Mouse (Mus musculus) urinary bladder, adult 2 months (tissue): Measurements from ENCODE around the gene Mybphl. TPM values are rescaled to one million over a fixed set of nuclear protein-coding genes. Genes with fewer than 3 reads are reported as not detected.

ENCODE experiments used
- DNase-seq: peaks from one replicate; pipeline ENCODE4 v3.0.0; 2022; ENCODE audit warnings: low spot score
- polyA plus RNA-seq: library from polyadenylated mRNA; depleted of rRNA; stranded (reverse); fragments of >200 nt; gene quantifications from 2 replicates; pipeline ENCODE4 v1.2.3, GENCODE M21; 2012

Mybphl gene
- polyA plus RNA-seq, 1 experiment: not detected

GRCm38 (mm10) chr3:108372274-108372673, 7.6 kb downstream of the Mybphl start:
- DNase-seq: no peak

DNA sequence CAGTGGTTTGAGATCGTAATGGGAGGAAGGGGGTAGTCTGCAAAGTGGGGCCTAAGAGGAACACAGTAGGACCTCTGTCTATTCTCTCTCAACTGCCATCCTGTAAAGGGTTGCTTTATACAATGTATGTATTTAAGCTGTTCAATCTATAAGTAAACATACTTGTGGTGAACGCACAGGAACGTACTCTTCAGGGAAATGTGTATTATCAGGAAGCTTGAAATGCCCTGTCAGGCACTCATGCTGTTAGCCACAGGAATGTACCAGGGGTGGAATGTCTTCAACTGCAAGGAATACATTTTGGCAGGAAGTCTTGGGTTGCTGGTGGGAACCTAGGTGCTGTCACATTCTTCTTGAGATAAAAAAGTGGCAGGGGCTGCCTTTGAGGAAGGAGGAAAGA, 8.0 kb downstream of the Mybphl start:
- DNase-seq: no peak

DNA sequence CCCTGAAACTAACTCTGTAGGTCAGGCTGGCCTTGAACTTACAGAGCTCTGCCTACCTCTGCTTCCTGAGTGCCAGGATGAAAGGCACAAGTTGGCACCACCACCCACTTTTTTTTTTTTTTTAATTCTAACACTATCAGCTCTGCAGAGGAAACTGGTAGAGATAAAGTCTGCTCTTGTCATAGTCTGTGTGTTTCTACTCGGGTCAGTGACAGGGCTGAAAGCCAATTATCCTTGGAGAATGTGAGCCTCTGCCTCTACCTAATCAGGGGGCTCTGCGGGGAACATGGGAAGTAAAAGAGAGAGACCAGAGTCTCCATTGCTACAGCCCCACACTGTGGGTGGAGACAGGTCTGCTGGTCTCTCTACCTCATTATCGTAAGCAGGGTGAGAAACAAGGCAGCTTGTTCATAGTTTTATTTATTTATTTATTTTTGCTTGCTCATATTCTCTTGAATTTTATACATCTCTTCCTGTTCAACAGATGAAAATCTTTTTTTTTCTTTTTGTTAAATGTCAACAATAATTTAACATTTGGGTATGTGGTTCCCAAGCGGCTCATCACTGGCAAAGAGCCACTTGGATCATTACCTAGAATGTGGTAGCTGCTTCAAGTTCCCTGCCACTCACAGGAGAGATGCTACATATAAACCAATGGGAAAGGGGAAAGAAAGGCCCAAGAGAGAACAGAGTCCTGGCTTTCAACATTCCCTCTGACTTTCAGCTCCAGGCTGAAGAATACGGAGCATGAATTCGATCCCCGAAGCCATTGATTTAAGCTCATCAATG, 14.4 kb downstream of the Mybphl start:
- no peak for DNase-seq

- no peak for DNase-seq
Measured at GRCm38 (mm10) chr3:108380695-108381094, 16.0 kb downstream of the Mybphl start.

- no peak for DNase-seq
Measured at GRCm38 (mm10) chr3:108381945-108382875, 17.5 kb downstream of the Mybphl start.

DNA sequence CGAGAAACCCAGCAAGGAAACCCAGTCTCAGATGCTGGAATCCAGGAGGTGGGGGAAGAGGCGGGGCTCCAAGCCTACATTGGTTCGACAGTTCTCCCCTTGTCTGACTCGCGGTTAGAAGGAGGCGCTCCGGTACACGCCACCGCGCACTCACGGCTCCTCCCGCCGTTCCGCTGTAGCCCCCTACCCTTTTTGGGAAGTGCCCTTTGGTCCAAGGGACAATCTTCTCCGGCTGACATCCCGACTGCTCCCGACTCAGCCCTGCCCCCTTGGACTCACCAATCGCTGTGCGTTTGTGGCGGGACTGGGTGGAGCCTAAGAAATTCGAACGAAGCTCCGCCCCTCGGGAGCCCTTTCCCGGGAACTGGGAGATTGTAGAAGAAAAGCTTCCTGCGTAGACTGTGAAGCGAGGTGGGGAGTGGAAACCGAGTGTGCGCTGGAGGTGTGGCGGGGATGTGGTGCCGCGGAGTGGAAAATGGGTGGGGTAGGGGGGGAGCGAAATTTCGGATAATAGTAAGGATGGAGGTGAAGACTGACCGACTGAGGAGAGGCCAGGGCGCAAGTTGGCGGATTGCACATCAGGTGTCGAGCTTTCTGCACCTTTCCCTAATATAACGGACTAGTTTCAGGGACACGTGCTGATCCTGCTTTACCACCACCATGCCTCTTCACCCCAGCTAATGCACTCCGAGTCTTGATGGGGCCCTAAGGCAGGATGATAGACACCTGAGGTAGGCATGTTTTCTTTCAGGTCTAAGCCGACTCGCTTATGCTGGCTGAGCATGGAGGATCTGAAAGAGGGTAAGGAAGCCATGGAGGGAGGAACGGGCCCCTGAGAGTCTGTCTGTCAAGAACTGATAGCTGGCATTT, 19.0 kb downstream of the Mybphl start, which contains the start of gene Psrc1:
TSS of gene Psrc1 (plus strand) at position 355 of the 870 bp plus-strand sequence.
- peak; percentile 62 for DNase-seq

DNA sequence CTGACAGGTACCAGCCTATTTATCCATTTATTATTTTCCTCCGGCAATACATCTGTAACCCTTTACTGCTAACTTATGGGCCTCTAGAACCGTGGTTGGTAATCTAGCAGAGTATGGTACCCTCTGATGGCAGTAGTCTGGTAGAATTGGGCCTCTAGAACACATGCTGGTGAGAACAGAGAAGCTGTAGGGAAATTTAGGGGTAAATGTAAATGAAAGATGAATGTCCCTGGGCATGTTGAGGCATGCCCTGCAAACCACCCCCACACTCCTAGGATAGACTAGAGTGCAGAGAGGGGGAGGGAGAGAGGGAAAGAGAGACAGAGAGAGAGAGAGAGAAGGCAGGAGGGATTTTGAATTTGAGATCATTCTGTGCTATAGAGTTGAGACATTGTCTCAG, 19.7 kb downstream of the Mybphl start:
- DNase-seq: no peak

GRCm38 (mm10) chr3:108386186-108386585, 21.5 kb downstream of the Mybphl start:
- no peak for DNase-seq

GRCm38 (mm10) chr3:108389111-108389545, 24.4 kb downstream of the Mybphl start:
- peak; percentile 90 for DNase-seq

- DNase-seq: no peak
Measured at GRCm38 (mm10) chr3:108392299-108392698, 27.6 kb downstream of the Mybphl start.

DNA sequence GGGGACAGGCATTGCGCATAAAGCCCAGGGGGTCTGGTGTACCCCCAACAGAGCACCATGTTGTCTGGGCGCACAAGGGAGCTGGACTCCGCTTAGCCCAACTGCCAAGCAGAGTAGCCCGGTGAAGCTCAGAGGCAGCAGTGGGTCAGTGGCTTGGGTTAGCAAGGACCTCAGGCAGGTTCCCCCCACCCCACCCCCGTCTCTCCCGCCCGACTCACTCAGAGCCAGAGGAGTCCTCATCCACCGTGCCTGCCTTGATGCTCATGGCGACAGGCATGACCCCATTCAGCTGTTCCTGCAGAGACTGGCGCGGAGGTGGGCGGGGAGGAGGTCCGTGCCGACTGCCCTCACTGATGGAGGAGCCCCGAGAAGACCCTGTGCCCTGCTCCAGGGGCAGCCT, 28.1 kb downstream of the Mybphl start:
- no peak for DNase-seq

GRCm38 (mm10) chr3:108398281-108398680, 33.6 kb downstream of the Mybphl start:
- no peak for DNase-seq

DNA sequence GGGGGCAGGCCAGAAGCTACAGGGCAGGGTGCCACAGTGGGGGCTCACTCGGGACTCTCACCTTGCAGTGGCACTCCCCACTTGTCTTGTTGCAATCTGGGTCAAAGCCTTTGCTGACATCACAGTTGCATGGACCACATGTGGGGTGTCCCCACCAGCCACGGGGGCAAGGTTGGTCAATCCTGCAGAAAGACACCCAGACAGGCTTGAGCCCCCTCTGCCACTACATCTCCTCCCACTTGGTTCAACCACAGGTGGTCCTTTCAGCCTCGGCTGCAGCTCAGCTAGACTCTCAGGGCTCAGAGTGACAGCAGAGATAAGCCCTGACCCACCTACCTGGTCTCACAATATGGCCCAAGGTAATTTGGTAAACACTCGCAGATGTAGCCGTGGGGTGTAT, 35.7 kb downstream of the Mybphl start:
- DNase-seq: no peak

DNA sequence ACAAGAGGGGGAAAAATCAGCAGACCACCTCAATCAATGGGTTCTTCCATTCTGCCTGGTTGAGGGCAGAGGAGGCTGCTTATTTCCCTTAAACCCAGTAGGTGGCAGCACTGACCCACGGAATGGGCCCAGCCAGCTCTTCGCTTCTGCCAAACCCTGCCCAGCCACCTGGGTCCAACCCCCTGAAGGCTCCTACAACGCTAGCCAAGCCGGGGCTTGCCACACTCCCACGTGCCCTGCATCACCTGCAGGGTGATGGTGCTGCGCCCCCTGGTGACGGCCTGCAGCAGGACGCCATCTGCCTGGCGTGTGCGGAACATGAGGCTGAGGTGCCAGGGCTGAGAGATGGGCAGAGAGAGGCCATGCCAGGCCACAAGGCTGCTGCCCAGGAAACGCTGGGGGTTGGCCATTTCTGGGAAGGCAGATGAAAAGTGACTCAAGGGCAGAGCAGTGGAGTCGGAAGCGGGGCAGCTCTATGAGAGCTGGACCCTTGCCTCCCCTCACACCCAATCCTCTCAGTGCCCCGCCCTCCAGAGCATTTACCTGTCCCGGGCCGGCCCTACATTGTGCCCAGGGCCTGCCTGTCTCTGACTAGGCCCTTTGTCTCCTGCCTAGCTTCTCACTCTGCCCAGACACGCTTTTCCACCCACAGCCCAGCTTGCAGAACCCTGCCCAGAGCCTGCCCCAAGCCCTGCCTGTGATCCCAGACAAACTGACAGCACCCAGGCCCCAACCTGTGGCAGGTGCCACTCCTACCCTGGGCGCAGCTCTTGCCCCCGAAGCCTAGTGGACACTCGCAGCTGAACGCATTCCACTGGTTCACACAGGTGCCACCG, 37.2 kb downstream of the Mybphl start:
- peak; percentile 78 for DNase-seq

DNA sequence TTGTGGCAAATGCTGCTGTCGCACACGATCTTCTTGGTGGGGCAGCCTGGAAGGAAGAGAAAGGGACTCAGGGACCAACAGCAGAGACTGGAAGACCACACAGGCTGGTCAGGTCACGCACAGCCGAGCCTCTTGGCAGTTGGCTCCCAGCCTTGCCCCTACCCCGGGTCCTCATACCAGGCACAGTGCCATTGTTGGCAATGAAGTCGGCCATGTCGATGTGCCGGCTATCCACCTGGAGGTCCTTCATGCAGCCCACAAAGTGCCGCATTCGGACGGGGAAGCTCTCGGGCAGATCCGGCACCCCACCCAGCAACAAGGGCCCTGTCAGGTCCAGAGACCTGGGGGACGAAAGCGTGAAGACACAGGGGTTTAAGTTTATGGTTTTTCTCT, 37.8 kb downstream of the Mybphl start:
- no peak for DNase-seq

DNA sequence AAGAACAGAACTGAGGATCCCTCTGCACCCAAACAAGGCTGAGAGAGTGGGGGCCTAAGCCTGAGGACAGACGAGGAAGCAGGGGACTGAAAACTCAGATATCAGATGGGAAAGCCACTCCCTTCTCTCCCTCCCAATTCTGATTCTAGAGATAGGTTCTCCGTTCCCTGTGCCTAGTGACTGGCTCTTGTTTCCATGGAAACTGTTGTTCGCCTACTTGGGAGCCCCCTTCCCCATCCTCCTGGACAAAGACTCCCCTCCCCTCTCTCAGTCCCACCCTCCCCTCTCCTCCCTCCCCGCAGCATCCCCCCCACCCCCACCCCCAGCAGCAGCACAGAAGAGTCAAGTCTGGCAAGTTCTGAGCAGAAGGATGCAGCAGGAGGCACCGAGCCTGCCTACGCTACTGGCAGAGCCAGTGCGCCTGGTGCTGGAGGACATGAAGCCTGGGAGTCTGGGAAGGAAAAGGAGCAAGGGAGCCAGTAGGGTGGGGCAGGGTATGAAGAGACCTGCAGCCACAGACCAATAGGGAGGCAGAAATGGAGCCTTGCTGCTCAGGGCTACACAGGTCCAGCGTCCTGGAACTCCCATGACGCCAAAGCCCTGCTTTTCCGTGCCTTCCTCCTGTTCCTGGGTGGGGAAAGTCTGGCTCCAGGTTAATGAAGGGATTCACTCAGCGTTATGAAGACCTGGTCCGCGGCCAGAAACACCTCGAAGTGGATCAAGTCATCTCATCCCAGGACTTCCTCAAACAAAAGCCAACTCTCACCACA, 41.0 kb downstream of the Mybphl start:
- no peak for DNase-seq

DNA sequence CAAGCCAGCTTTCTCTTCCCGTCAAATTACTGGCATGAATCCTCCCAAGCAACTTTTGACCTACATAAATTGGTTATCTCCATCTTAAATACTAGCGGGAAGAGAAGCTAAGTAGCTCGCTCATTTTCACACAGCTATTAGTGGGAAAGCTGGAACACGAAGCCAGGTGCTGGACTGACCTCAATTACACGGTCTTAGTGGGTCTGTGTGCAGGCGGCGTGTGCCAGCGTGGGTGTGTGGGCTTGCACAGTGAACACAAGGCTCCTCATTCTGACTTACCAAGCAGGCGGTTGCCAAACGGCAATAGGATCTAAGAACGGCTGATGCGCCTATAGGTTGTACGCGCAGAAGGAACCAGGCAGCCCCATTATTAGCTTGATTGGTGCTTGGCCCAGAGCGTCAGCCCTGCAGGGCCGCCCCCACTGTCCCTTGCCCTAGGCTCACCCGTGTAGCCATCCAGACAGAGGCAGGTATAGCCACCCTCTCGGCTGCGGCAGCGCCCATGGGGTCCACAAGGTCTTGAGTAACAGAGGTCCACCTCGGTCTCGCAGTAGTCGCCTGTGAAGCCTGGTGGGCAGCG, 41.7 kb downstream of the Mybphl start:
- no peak for DNase-seq

- DNase-seq: no peak
Measured at GRCm38 (mm10) chr3:108408517-108409008, 43.9 kb downstream of the Mybphl start.

- DNase-seq: no peak
Measured at GRCm38 (mm10) chr3:108409656-108410358, 45.1 kb downstream of the Mybphl start.
